Mouse (Mus musculus): ENCODE results near the gene Clic5. TPM values are rescaled to one million over a fixed set of nuclear protein-coding genes. Genes with fewer than 3 reads are reported as not detected.
A peak's percentile ranks its signal among the peaks of the same experiment; 100 is the strongest.
"Not testable (repeated sequence)": the region's sequence is repeated elsewhere in the genome, so short reads cannot be mapped to it uniquely, and the experiment has no call there.

Gene Clic5
- total RNA-seq, 1 experiment: 0.49 TPM

GRCm38 (mm10) chr17:44186871-44187270, 1.5 kb upstream of the Clic5 start:
- TF ChIP-seq CHD2 (IDR thresholded peaks at IDR 0.05; ENCODE audit: low read depth, low read length): no peak
- TF ChIP-seq HCFC1 (IDR thresholded peaks at IDR 0.05; ENCODE audit: borderline replicate concordance, insufficient read depth, low read length): no peak
- no peak for TF ChIP-seq ZC3H11A (IDR thresholded peaks at IDR 0.05; ENCODE audit: borderline replicate concordance, low read depth, low read length)
- TF ChIP-seq ZNF384 (IDR thresholded peaks at IDR 0.05; ENCODE audit: low read depth, low read length): no peak
- no peak for TF ChIP-seq MAFK (IDR thresholded peaks at IDR 0.05; ENCODE audit: insufficient read depth, low read depth, low read length)
- Histone ChIP-seq H3K4me3 (ENCODE audit: insufficient read depth in 1 of 2, low read depth in 1 of 2, low read length in 2 of 2, poor library complexity in 1 of 2, severe bottlenecking in 1 of 2) (no peak overlapping the region), H3K36me3 (ENCODE audit: control insufficient read depth, insufficient read depth, low read length, poor library complexity, severe bottlenecking) (no peaks in the 10 kb centered on the region), H3K4me1 (ENCODE audit: control insufficient read depth in 2 of 2, insufficient read depth in 2 of 2, low read length in 2 of 2, poor library complexity in 1 of 2) (peaks cover 2 to 5% of the 10 kb centered on the region in 2 experiments; a peak in 3 of 4 replicates), H3K9me3 (ENCODE audit: control insufficient read depth, insufficient read depth, low read depth, low read length) (no peaks in the 10 kb centered on the region), H3K9ac (ENCODE audit: insufficient read depth, low read depth, low read length, poor library complexity, severe bottlenecking) (no peak overlapping the region), H3K27ac (ENCODE audit: insufficient read depth, low read depth, low read length, poor library complexity, severe bottlenecking) (no peak overlapping the region)
- no peak for DNase-seq (ENCODE audit: low read depth, low spot score)
- in situ Hi-C loops (cut with MboI; ENCODE audit: low sequenced_read_pairs in 2 of 2, unreplicated experiment in 2 of 2): no loop called here

GRCm38 (mm10) chr17:44187537-44187936, 847 bp upstream of the Clic5 start:
- H3K36me3 ChIP-seq (ENCODE audit: control insufficient read depth, insufficient read depth, low read length, poor library complexity, severe bottlenecking); H3K27ac ChIP-seq (ENCODE audit: insufficient read depth, low read depth, low read length, poor library complexity, severe bottlenecking); H3K9me3 ChIP-seq (ENCODE audit: control insufficient read depth, insufficient read depth, low read depth, low read length); H3K4me3 ChIP-seq (ENCODE audit: insufficient read depth in 1 of 2, low read depth in 1 of 2, low read length in 2 of 2, poor library complexity in 1 of 2, severe bottlenecking in 1 of 2); H3K9ac ChIP-seq (ENCODE audit: insufficient read depth, low read depth, low read length, poor library complexity, severe bottlenecking); in situ Hi-C loops (cut with MboI; ENCODE audit: low sequenced_read_pairs in 2 of 2, unreplicated experiment in 2 of 2); H3K4me1 ChIP-seq (ENCODE audit: control insufficient read depth in 2 of 2, insufficient read depth in 2 of 2, low read length in 2 of 2, poor library complexity in 1 of 2); DNase-seq (ENCODE audit: low read depth, low spot score): not testable (repeated sequence)

GRCm38 (mm10) chr17:44188769-44189145, 373 bp downstream of the Clic5 start:
- Histone ChIP-seq H3K9ac (ENCODE audit: insufficient read depth, low read depth, low read length, poor library complexity, severe bottlenecking) (no peak overlapping the region), H3K36me3 (ENCODE audit: control insufficient read depth, insufficient read depth, low read length, poor library complexity, severe bottlenecking) (no peaks in the 10 kb centered on the region), H3K4me1 (ENCODE audit: control insufficient read depth in 2 of 2, insufficient read depth in 2 of 2, low read length in 2 of 2, poor library complexity in 1 of 2) (peaks cover 2 to 5% of the 10 kb centered on the region in 2 experiments; a peak in 3 of 4 replicates), H3K9me3 (ENCODE audit: control insufficient read depth, insufficient read depth, low read depth, low read length) (no peaks in the 10 kb centered on the region), H3K27ac (ENCODE audit: insufficient read depth, low read depth, low read length, poor library complexity, severe bottlenecking) (no peak overlapping the region), H3K4me3 (ENCODE audit: insufficient read depth in 1 of 2, low read depth in 1 of 2, low read length in 2 of 2, poor library complexity in 1 of 2, severe bottlenecking in 1 of 2) (peak overlapping the region; percentile 33 to 55)
- no peak for DNase-seq (ENCODE audit: low read depth, low spot score)
- TF ChIP-seq MAFK (IDR thresholded peaks at IDR 0.05; ENCODE audit: insufficient read depth, low read depth, low read length): no peak
- TF ChIP-seq ZNF384 (IDR thresholded peaks at IDR 0.05; ENCODE audit: low read depth, low read length): no peak
- no peak for TF ChIP-seq HCFC1 (IDR thresholded peaks at IDR 0.05; ENCODE audit: borderline replicate concordance, insufficient read depth, low read length)
- TF ChIP-seq CHD2 (IDR thresholded peaks at IDR 0.05; ENCODE audit: low read depth, low read length): no peak
- TF ChIP-seq ZC3H11A (IDR thresholded peaks at IDR 0.05; ENCODE audit: borderline replicate concordance, low read depth, low read length): no peak
- in situ Hi-C loops (cut with MboI; ENCODE audit: low sequenced_read_pairs in 2 of 2, unreplicated experiment in 2 of 2): no loop called here

GRCm38 (mm10) chr17:44189696-44190095, 1.3 kb downstream of the Clic5 start:
- no peak for DNase-seq (ENCODE audit: low read depth, low spot score)
- H3K4me3 ChIP-seq (ENCODE audit: insufficient read depth in 1 of 2, low read depth in 1 of 2, low read length in 2 of 2, poor library complexity in 1 of 2, severe bottlenecking in 1 of 2): no peak overlapping the region
- in situ Hi-C loops (cut with MboI; ENCODE audit: low sequenced_read_pairs in 2 of 2, unreplicated experiment in 2 of 2): no loop called here

GRCm38 (mm10) chr17:44190246-44190645, 1.9 kb downstream of the Clic5 start:
- no peak for DNase-seq (ENCODE audit: low read depth, low spot score)
- Histone ChIP-seq H3K4me3 (ENCODE audit: insufficient read depth in 1 of 2, low read depth in 1 of 2, low read length in 2 of 2, poor library complexity in 1 of 2, severe bottlenecking in 1 of 2) (no peak overlapping the region), H3K9ac (ENCODE audit: insufficient read depth, low read depth, low read length, poor library complexity, severe bottlenecking) (no peak overlapping the region), H3K36me3 (ENCODE audit: control insufficient read depth, insufficient read depth, low read length, poor library complexity, severe bottlenecking) (no peaks in the 10 kb centered on the region), H3K4me1 (ENCODE audit: control insufficient read depth in 2 of 2, insufficient read depth in 2 of 2, low read length in 2 of 2, poor library complexity in 1 of 2) (peaks cover 2 to 5% of the 10 kb centered on the region in 2 experiments; a peak in 3 of 4 replicates), H3K27ac (ENCODE audit: insufficient read depth, low read depth, low read length, poor library complexity, severe bottlenecking) (no peak overlapping the region), H3K9me3 (ENCODE audit: control insufficient read depth, insufficient read depth, low read depth, low read length) (no peaks in the 10 kb centered on the region)
- TF ChIP-seq MAFK (IDR thresholded peaks at IDR 0.05; ENCODE audit: insufficient read depth, low read depth, low read length): no peak
- TF ChIP-seq CHD2 (IDR thresholded peaks at IDR 0.05; ENCODE audit: low read depth, low read length): no peak
- no peak for TF ChIP-seq ZC3H11A (IDR thresholded peaks at IDR 0.05; ENCODE audit: borderline replicate concordance, low read depth, low read length)
- no peak for TF ChIP-seq HCFC1 (IDR thresholded peaks at IDR 0.05; ENCODE audit: borderline replicate concordance, insufficient read depth, low read length)
- no peak for TF ChIP-seq ZNF384 (IDR thresholded peaks at IDR 0.05; ENCODE audit: low read depth, low read length)
- in situ Hi-C loops (cut with MboI; ENCODE audit: low sequenced_read_pairs in 2 of 2, unreplicated experiment in 2 of 2): no loop called here

More at GRCm38 (mm10) chr17:44189696-44190095, 1.3 kb downstream of the Clic5 start:
- Histone ChIP-seq H3K9ac (ENCODE audit: insufficient read depth, low read depth, low read length, poor library complexity, severe bottlenecking) (no peak overlapping the region), H3K9me3 (ENCODE audit: control insufficient read depth, insufficient read depth, low read depth, low read length) (no peaks in the 10 kb centered on the region), H3K27ac (ENCODE audit: insufficient read depth, low read depth, low read length, poor library complexity, severe bottlenecking) (no peak overlapping the region), H3K36me3 (ENCODE audit: control insufficient read depth, insufficient read depth, low read length, poor library complexity, severe bottlenecking) (no peaks in the 10 kb centered on the region), H3K4me1 (ENCODE audit: control insufficient read depth in 2 of 2, insufficient read depth in 2 of 2, low read length in 2 of 2, poor library complexity in 1 of 2) (peaks cover 2 to 5% of the 10 kb centered on the region in 2 experiments; a peak in 3 of 4 replicates)
- TF ChIP-seq ZC3H11A (IDR thresholded peaks at IDR 0.05; ENCODE audit: borderline replicate concordance, low read depth, low read length) (no peak), ZNF384 (IDR thresholded peaks at IDR 0.05; ENCODE audit: low read depth, low read length) (no peak)

Data from ES-E14 (cell line).